Mouse (Mus musculus) limb, embryonic 15.5 days (tissue): ENCODE data around the gene Podxl2. TPM values are rescaled to one million over a fixed set of nuclear protein-coding genes. Genes with fewer than 3 reads are reported as not detected.

ENCODE experiments used
- ATAC-seq: fragments of 200-750 bp; cut with Nextera tagmentation; 2 replicates; pipeline ENCODE4 v1.8.0; 2017; ENCODE audit warnings: low read depth, moderate TSS enrichment; ENCODE audit not compliant: insufficient number of reproducible peaks, low FRiP score, low TSS enrichment
- H3K27ac ChIP-seq: fragments of 300-500 bp; sonication (generic); 2 replicates; pipeline ENCODE4 v1.5.1; 2015; ENCODE audit warnings: moderate library complexity, mild to moderate bottlenecking, inconsistent platforms
- H3K27me3 ChIP-seq: fragments of 300-500 bp; sonication (generic); 2 replicates; pipeline ENCODE4 v1.6.1; 2015; ENCODE audit warnings: inconsistent platforms
- H3K36me3 ChIP-seq: fragments of 300-500 bp; sonication (generic); 2 replicates; pipeline ENCODE4 v1.6.1; 2015; ENCODE audit warnings: inconsistent platforms
- H3K4me1 ChIP-seq: fragments of 300-500 bp; sonication (generic); 2 replicates; pipeline ENCODE4 v1.6.1; 2015; ENCODE audit warnings: inconsistent platforms
- H3K4me2 ChIP-seq: fragments of 300-500 bp; sonication (generic); 2 replicates; pipeline ENCODE4 v1.6.1; 2015; ENCODE audit warnings: mild to moderate bottlenecking, inconsistent platforms
- H3K4me3 ChIP-seq: fragments of 300-500 bp; sonication (generic); 2 replicates; pipeline ENCODE4 v1.5.1; 2015; ENCODE audit warnings: mild to moderate bottlenecking, inconsistent platforms
- H3K9ac ChIP-seq: fragments of 300-500 bp; sonication (generic); 2 replicates; pipeline ENCODE4 v1.6.1; 2015; ENCODE audit warnings: inconsistent platforms
- H3K9me3 ChIP-seq: fragments of 300-500 bp; sonication (generic); 2 replicates; pipeline ENCODE4 v1.6.1; 2016; ENCODE audit warnings: inconsistent platforms
- WGBS: fragments of 180-500 bp; shearing (Covaris S2); methylation state at CpG from one replicate; pipeline ENCODE4 v1.1.7; 2015; 5-methylcytosine and 5-hydroxymethylcytosine counted together
- polyA plus RNA-seq: library from polyadenylated mRNA; unstranded; fragments of >200 nt; fragmentation: Nextera tagmentation; extraction: Ambion mirVana; gene quantifications from 2 replicates; pipeline ENCODE4 v1.2.1, GENCODE M21; 2015

Gene Podxl2
- polyA plus RNA-seq, 1 experiment from 2014 or later, result 85.6 TPM

GRCm38 (mm10) chr6:88803957-88804695 is 70.7 kb downstream of the Podxl2 start:
- 86% methylated on average over 4 of the region's 4 CpGs for WGBS
- Histone ChIP-seq H3K9me3 (no peaks in the 10 kb centered on the region), H3K4me3 (no peak overlapping the region), H3K27me3 (no peaks in the 10 kb centered on the region), H3K9ac (no peak overlapping the region), H3K36me3 (no peaks in the 10 kb centered on the region), H3K4me1 (peaks cover 5% of the 10 kb centered on the region; the same call in 1 of the 2 replicates), H3K4me2 (no peak overlapping the region), H3K27ac (no peak overlapping the region)
- ATAC-seq, result no peak

- ATAC-seq, result no peak
These were observed 71.8 kb downstream of the Podxl2 start for GRCm38 (mm10) chr6:88803051-88803450.

GRCm38 (mm10) chr6:88800735-88801134 is 74.1 kb downstream of the Podxl2 start:
- Histone ChIP-seq H3K9ac (no peak overlapping the region), H3K4me3 (no peak overlapping the region), H3K27me3 (no peaks in the 10 kb centered on the region), H3K4me1 (peaks cover 5% of the 10 kb centered on the region; the same call in 1 of the 2 replicates), H3K9me3 (no peaks in the 10 kb centered on the region), H3K36me3 (no peaks in the 10 kb centered on the region), H3K4me2 (no peak overlapping the region), H3K27ac (no peak overlapping the region)
- 29% methylated on average over 3 of the region's 3 CpGs for WGBS
- ATAC-seq, result no peak

More at GRCm38 (mm10) chr6:88803051-88803450, 71.8 kb downstream of the Podxl2 start:
- H3K27me3 ChIP-seq, result no peaks in the 10 kb centered on the region
- H3K9ac ChIP-seq, result no peak overlapping the region
- peaks cover 5% of the 10 kb centered on the region; the same call in 1 of the 2 replicates for H3K4me1 ChIP-seq
- 81% methylated on average over 7 of the region's 7 CpGs for WGBS
- no peak overlapping the region for H3K4me2 ChIP-seq
- H3K27ac ChIP-seq, result no peak overlapping the region
- no peak overlapping the region for H3K4me3 ChIP-seq
- no peaks in the 10 kb centered on the region for H3K36me3 ChIP-seq
- H3K9me3 ChIP-seq, result no peaks in the 10 kb centered on the region

- H3K27ac ChIP-seq, result no peak overlapping the region
- H3K4me1 ChIP-seq, result peaks cover 5% of the 10 kb centered on the region; the same call in 1 of the 2 replicates
- H3K4me2 ChIP-seq, result no peak overlapping the region
- H3K27me3 ChIP-seq, result no peaks in the 10 kb centered on the region
- 75% methylated on average over 7 of the region's 7 CpGs for WGBS
- no peak overlapping the region for H3K9ac ChIP-seq
- ATAC-seq, result no peak
- no peak overlapping the region for H3K4me3 ChIP-seq
- H3K36me3 ChIP-seq, result no peaks in the 10 kb centered on the region
- no peaks in the 10 kb centered on the region for H3K9me3 ChIP-seq
These were observed 74.7 kb downstream of the Podxl2 start for GRCm38 (mm10) chr6:88800191-88800590.

GRCm38 (mm10) chr6:88794561-88794971 is 80.3 kb downstream of the Podxl2 start:
- H3K27me3 ChIP-seq, result no peaks in the 10 kb centered on the region
- H3K27ac ChIP-seq, result no peak overlapping the region
- ATAC-seq, result no peak
- H3K9ac ChIP-seq, result no peak overlapping the region
- no peaks in the 10 kb centered on the region for H3K36me3 ChIP-seq
- H3K9me3 ChIP-seq, result no peaks in the 10 kb centered on the region
- 37% methylated on average over 14 of the region's 14 CpGs for WGBS
- H3K4me1 ChIP-seq, result peaks cover 11% of the 10 kb centered on the region; the same call in 1 of the 2 replicates
- no peak overlapping the region for H3K4me2 ChIP-seq
- no peak overlapping the region for H3K4me3 ChIP-seq

GRCm38 (mm10) chr6:88793872-88794271 is 81.0 kb downstream of the Podxl2 start:
- Histone ChIP-seq H3K27ac (no peak overlapping the region), H3K9me3 (no peaks in the 10 kb centered on the region), H3K4me2 (no peak overlapping the region), H3K4me3 (no peak overlapping the region), H3K4me1 (peaks cover 17% of the 10 kb centered on the region; the same call in 1 of the 2 replicates), H3K27me3 (no peaks in the 10 kb centered on the region), H3K36me3 (no peaks in the 10 kb centered on the region), H3K9ac (no peak overlapping the region)
- ATAC-seq, result no peak
- WGBS, result 65% methylated on average over 13 of the region's 13 CpGs

GRCm38 (mm10) chr6:88793243-88793642 is 81.6 kb downstream of the Podxl2 start:
- H3K27ac ChIP-seq, result no peak overlapping the region
- H3K36me3 ChIP-seq, result no peaks in the 10 kb centered on the region
- no peak for ATAC-seq
- H3K9ac ChIP-seq, result no peak overlapping the region
- H3K4me2 ChIP-seq, result no peak overlapping the region
- H3K9me3 ChIP-seq, result no peaks in the 10 kb centered on the region
- H3K4me1 ChIP-seq, result peaks cover 22% of the 10 kb centered on the region; the same call in 1 of the 2 replicates
- H3K4me3 ChIP-seq, result no peak overlapping the region
- no peaks in the 10 kb centered on the region for H3K27me3 ChIP-seq
- WGBS, result 27% methylated on average over 2 of the region's 2 CpGs

Other genes with a start within 250 kb of the Podxl2 start
- 1.4 and 5.3 TPM in 2 replicates for gene Kbtbd12, start 237.1 kb downstream of the Podxl2 start, polyA plus RNA-seq
- gene Mgll, start 150.6 kb downstream of the Podxl2 start, polyA plus RNA-seq, result 21.1 and 21.9 TPM in 2 replicates
- gene Abtb1, start 33.1 kb downstream of the Podxl2 start, polyA plus RNA-seq, result 29.9 and 33.3 TPM in 2 replicates
- gene Mcm2, start 23.7 kb upstream of the Podxl2 start, polyA plus RNA-seq, result 99.4 and 100 TPM in 2 replicates
- gene Tpra1, start 27.2 kb upstream of the Podxl2 start, polyA plus RNA-seq, result 83.2 and 83.3 TPM in 2 replicates